Mouse (Mus musculus): ENCODE data around the gene Grm7. TPM values are rescaled to one million over a fixed set of nuclear protein-coding genes. Genes with fewer than 3 reads are reported as not detected.
A peak's percentile ranks its signal among the peaks of the same experiment; 100 is the strongest.

Gene Grm7
- polyA plus RNA-seq, 1 experiment from 2014 or later, result 34.5 TPM

- no peak for DNase-seq (ENCODE audit: low spot score)
- WGBS, result 79% methylated on average over 1 of the region's 1 CpGs
These were observed 615.8 kb downstream of the Grm7 start for GRCm38 (mm10) chr6:111261181-111261580.

GRCm38 (mm10) chr6:111276657-111277056, 631.3 kb downstream of the Grm7 start:
- WGBS, result 24% methylated on average over 4 of the region's 4 CpGs
- H3K36me3 ChIP-seq (replicated peaks; ENCODE audit: control insufficient read depth, insufficient read depth), result no peaks in the 10 kb centered on the region

More at GRCm38 (mm10) chr6:111261181-111261580, 615.8 kb downstream of the Grm7 start:
- Histone ChIP-seq H3K27me3 (ENCODE audit: control insufficient read depth, insufficient read depth, low read length) (no peaks in the 10 kb centered on the region), H3K27ac (no peak overlapping the region), H3K9ac (no peak overlapping the region), H3K4me1 (replicated peaks; ENCODE audit: control insufficient read depth, insufficient read depth, low read length) (no peaks in the 10 kb centered on the region), H3K4me2 (replicated peaks) (no peak overlapping the region), H3K36me3 (replicated peaks; ENCODE audit: control insufficient read depth, insufficient read depth) (no peaks in the 10 kb centered on the region), H3K4me3 (replicated peaks; ENCODE audit: low read length) (no peak overlapping the region), H3K9me3 (ENCODE audit: control insufficient read depth, low read length) (no peaks in the 10 kb centered on the region)
- ATAC-seq (ENCODE audit: low FRiP score), result no peak

GRCm38 (mm10) chr6:111278516-111278915, 633.1 kb downstream of the Grm7 start:
- H3K36me3 ChIP-seq (replicated peaks; ENCODE audit: control insufficient read depth, insufficient read depth), result no peaks in the 10 kb centered on the region
- DNase-seq (ENCODE audit: low spot score) (no peak), ATAC-seq (ENCODE audit: low FRiP score) (no peak)
- no peak overlapping the region for H3K4me2 ChIP-seq (replicated peaks)
- H3K9ac ChIP-seq, result no peak overlapping the region
- no peaks in the 10 kb centered on the region for H3K9me3 ChIP-seq (ENCODE audit: control insufficient read depth, low read length)
- H3K27ac ChIP-seq, result no peak overlapping the region
- H3K4me3 ChIP-seq (replicated peaks; ENCODE audit: low read length), result no peak overlapping the region
- H3K4me1 ChIP-seq (replicated peaks; ENCODE audit: control insufficient read depth, insufficient read depth, low read length), result no peaks in the 10 kb centered on the region
- no peaks in the 10 kb centered on the region for H3K27me3 ChIP-seq (ENCODE audit: control insufficient read depth, insufficient read depth, low read length)

More at GRCm38 (mm10) chr6:111276657-111277056, 631.3 kb downstream of the Grm7 start:
- Histone ChIP-seq H3K9ac (no peak overlapping the region), H3K27me3 (ENCODE audit: control insufficient read depth, insufficient read depth, low read length) (no peaks in the 10 kb centered on the region), H3K9me3 (ENCODE audit: control insufficient read depth, low read length) (no peaks in the 10 kb centered on the region), H3K4me3 (replicated peaks; ENCODE audit: low read length) (no peak overlapping the region), H3K4me1 (replicated peaks; ENCODE audit: control insufficient read depth, insufficient read depth, low read length) (no peaks in the 10 kb centered on the region), H3K27ac (no peak overlapping the region), H3K4me2 (replicated peaks) (no peak overlapping the region)
- DNase-seq (ENCODE audit: low spot score) (no peak), ATAC-seq (ENCODE audit: low FRiP score) (no peak)

- Histone ChIP-seq H3K27me3 (ENCODE audit: control insufficient read depth, insufficient read depth, low read length) (no peaks in the 10 kb centered on the region), H3K27ac (peak overlapping the region; percentile 44; the same call in 1 of the 2 replicates), H3K4me3 (replicated peaks; ENCODE audit: low read length) (no peak overlapping the region), H3K4me1 (replicated peaks; ENCODE audit: control insufficient read depth, insufficient read depth, low read length) (0 out of 2 replicates have a peak, but pooled peaks cover 5% of the 10 kb centered on the region), H3K9me3 (ENCODE audit: control insufficient read depth, low read length) (no peaks in the 10 kb centered on the region), H3K36me3 (replicated peaks; ENCODE audit: control insufficient read depth, insufficient read depth) (no peaks in the 10 kb centered on the region), H3K9ac (no peak overlapping the region), H3K4me2 (replicated peaks) (no peak overlapping the region)
- WGBS, result 20% methylated on average over 5 of the region's 5 CpGs
- DNase-seq (ENCODE audit: low spot score) (peak; percentile 51), ATAC-seq (ENCODE audit: low FRiP score) (peak; percentile 85)
These were observed 648.2 kb downstream of the Grm7 start for GRCm38 (mm10) chr6:111293505-111294001.

GRCm38 (mm10) chr6:111303912-111304555, 658.7 kb downstream of the Grm7 start:
- Histone ChIP-seq H3K27me3 (ENCODE audit: control insufficient read depth, insufficient read depth, low read length) (no peaks in the 10 kb centered on the region), H3K4me1 (replicated peaks; ENCODE audit: control insufficient read depth, insufficient read depth, low read length) (no peaks in the 10 kb centered on the region), H3K36me3 (replicated peaks; ENCODE audit: control insufficient read depth, insufficient read depth) (no peaks in the 10 kb centered on the region), H3K9ac (no peak overlapping the region), H3K4me2 (replicated peaks) (no peak overlapping the region), H3K4me3 (replicated peaks; ENCODE audit: low read length) (no peak overlapping the region), H3K9me3 (ENCODE audit: control insufficient read depth, low read length) (no peaks in the 10 kb centered on the region), H3K27ac (no peak overlapping the region)
- DNase-seq (ENCODE audit: low spot score) (no peak), ATAC-seq (ENCODE audit: low FRiP score) (no peak)
- 33% methylated on average over 3 of the region's 3 CpGs for whole genome bisulfite sequencing

GRCm38 (mm10) chr6:111361681-111362080, 716.3 kb downstream of the Grm7 start:
- peak; percentile 60 for DNase-seq (ENCODE audit: low spot score)

GRCm38 (mm10) chr6:111368111-111368510, 722.7 kb downstream of the Grm7 start:
- Histone ChIP-seq H3K4me3 (replicated peaks; ENCODE audit: low read length) (no peak overlapping the region), H3K27me3 (ENCODE audit: control insufficient read depth, insufficient read depth, low read length) (no peaks in the 10 kb centered on the region), H3K27ac (no peak overlapping the region), H3K9ac (no peak overlapping the region), H3K9me3 (ENCODE audit: control insufficient read depth, low read length) (no peaks in the 10 kb centered on the region), H3K4me1 (replicated peaks; ENCODE audit: control insufficient read depth, insufficient read depth, low read length) (peaks cover 13% of the 10 kb centered on the region), H3K4me2 (replicated peaks) (no peak overlapping the region), H3K36me3 (replicated peaks; ENCODE audit: control insufficient read depth, insufficient read depth) (no peaks in the 10 kb centered on the region)
- ATAC-seq (ENCODE audit: low FRiP score) (no peak), DNase-seq (ENCODE audit: low spot score) (no peak)
- WGBS, result 93% methylated on average over 3 of the region's 3 CpGs

More at GRCm38 (mm10) chr6:111361681-111362080, 716.3 kb downstream of the Grm7 start:
- 39% methylated on average over 1 of the region's 1 CpGs for whole genome bisulfite sequencing
- H3K27me3 ChIP-seq (ENCODE audit: control insufficient read depth, insufficient read depth, low read length), result no peaks in the 10 kb centered on the region
- H3K4me1 ChIP-seq (replicated peaks; ENCODE audit: control insufficient read depth, insufficient read depth, low read length), result no peaks in the 10 kb centered on the region
- no peak overlapping the region for H3K4me3 ChIP-seq (replicated peaks; ENCODE audit: low read length)
- H3K4me2 ChIP-seq (replicated peaks), result no peak overlapping the region
- no peak overlapping the region for H3K9ac ChIP-seq
- H3K27ac ChIP-seq, result no peak overlapping the region
- no peaks in the 10 kb centered on the region for H3K36me3 ChIP-seq (replicated peaks; ENCODE audit: control insufficient read depth, insufficient read depth)
- no peak; the same call in 1 of the 2 replicates for ATAC-seq (ENCODE audit: low FRiP score)
- H3K9me3 ChIP-seq (ENCODE audit: control insufficient read depth, low read length), result no peaks in the 10 kb centered on the region

GRCm38 (mm10) chr6:111368551-111368950, 723.2 kb downstream of the Grm7 start:
- Histone ChIP-seq H3K4me1 (replicated peaks; ENCODE audit: control insufficient read depth, insufficient read depth, low read length) (peaks cover 17% of the 10 kb centered on the region), H3K27me3 (ENCODE audit: control insufficient read depth, insufficient read depth, low read length) (no peaks in the 10 kb centered on the region)

GRCm38 (mm10) chr6:111369013-111369412, 723.6 kb downstream of the Grm7 start:
- 66% methylated on average over 2 of the region's 2 CpGs for WGBS

More at GRCm38 (mm10) chr6:111368551-111368950, 723.2 kb downstream of the Grm7 start:
- no peak for ATAC-seq (ENCODE audit: low FRiP score)
- DNase-seq (ENCODE audit: low spot score), result no peak
- no peak overlapping the region for H3K4me3 ChIP-seq (replicated peaks; ENCODE audit: low read length)
- 70% methylated on average over 3 of the region's 3 CpGs for WGBS
- H3K4me2 ChIP-seq (replicated peaks), result no peak overlapping the region
- no peak overlapping the region for H3K9ac ChIP-seq
- no peaks in the 10 kb centered on the region for H3K9me3 ChIP-seq (ENCODE audit: control insufficient read depth, low read length)
- H3K27ac ChIP-seq, result no peak overlapping the region
- no peaks in the 10 kb centered on the region for H3K36me3 ChIP-seq (replicated peaks; ENCODE audit: control insufficient read depth, insufficient read depth)

More at GRCm38 (mm10) chr6:111369013-111369412, 723.6 kb downstream of the Grm7 start:
- ATAC-seq (ENCODE audit: low FRiP score) (no peak), DNase-seq (ENCODE audit: low spot score) (no peak)
- H3K27ac ChIP-seq, result no peak overlapping the region
- H3K4me2 ChIP-seq (replicated peaks), result no peak overlapping the region
- H3K36me3 ChIP-seq (replicated peaks; ENCODE audit: control insufficient read depth, insufficient read depth), result no peaks in the 10 kb centered on the region
- no peak overlapping the region for H3K9ac ChIP-seq
- peaks cover 20% of the 10 kb centered on the region for H3K4me1 ChIP-seq (replicated peaks; ENCODE audit: control insufficient read depth, insufficient read depth, low read length)
- H3K9me3 ChIP-seq (ENCODE audit: control insufficient read depth, low read length), result no peaks in the 10 kb centered on the region
- no peak overlapping the region for H3K4me3 ChIP-seq (replicated peaks; ENCODE audit: low read length)
- no peaks in the 10 kb centered on the region for H3K27me3 ChIP-seq (ENCODE audit: control insufficient read depth, insufficient read depth, low read length)

Measured in hindbrain, embryonic 14.5 days (tissue).